Mouse (Mus musculus) liver, postnatal 0 days (tissue): ENCODE measurements around the gene Mmab.

ENCODE experiments used
- CTCF ChIP-seq: sonication (generic); IDR thresholded peaks from 2 replicates; pipeline ENCODE4 v1.5.1; 2016; ENCODE audit warnings: antibody characterized with exemption, low read depth
- EP300 ChIP-seq: IDR thresholded peaks from 2 replicates; pipeline ENCODE4 v1.6.1; 2016; ENCODE audit warnings: antibody characterized with exemption, low read depth, mild to moderate bottlenecking

DNA sequence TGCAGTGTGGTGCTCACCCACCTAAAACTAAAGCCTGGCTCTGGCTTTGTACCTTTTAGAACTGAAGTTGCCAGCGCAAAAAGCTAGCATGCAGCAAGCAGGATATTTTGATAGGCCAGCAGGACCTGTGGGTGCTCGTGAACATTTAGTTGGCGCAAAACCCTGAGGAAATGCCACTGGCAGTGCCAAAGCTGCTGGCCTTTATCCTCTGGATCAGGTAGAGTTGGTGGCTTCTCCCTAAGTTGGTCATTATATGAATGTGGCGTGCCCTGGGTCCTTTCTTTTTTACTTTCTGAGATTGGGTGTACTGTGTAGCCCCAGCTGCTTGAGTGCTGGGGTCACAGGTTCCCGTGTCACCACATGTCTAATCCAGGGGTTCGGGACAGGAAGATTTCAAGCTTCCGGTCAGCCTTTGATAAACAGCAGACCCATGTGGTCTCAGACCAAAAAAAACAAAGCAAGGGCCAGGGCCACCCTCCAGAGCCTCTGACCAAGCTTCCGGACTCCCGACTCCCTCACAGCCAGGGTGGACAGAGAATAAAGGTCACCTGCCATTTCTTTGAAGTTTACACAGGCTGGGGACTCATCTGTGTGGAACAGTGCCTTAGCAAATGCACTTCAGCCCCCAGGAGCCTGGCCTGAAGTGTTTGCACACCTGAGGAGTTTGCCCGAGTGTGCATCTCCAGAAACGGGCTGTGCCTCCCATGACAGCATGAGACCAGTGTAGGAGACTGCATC is 22.1 kb downstream of the Mmab start:
- TF ChIP-seq CTCF: no peak
- TF ChIP-seq EP300: no peak
